Mouse (Mus musculus) heart, embryonic 13.5 days (tissue): Measurements from ENCODE around the gene Itgb5. TPM values are rescaled to one million over a fixed set of nuclear protein-coding genes. Genes with fewer than 3 reads are reported as not detected.

ENCODE experiments used
- ATAC-seq: fragments of 200-750 bp; cut with Nextera tagmentation; 2 replicates; pipeline ENCODE4 v1.8.0; 2017; ENCODE audit warnings: moderate TSS enrichment; ENCODE audit not compliant: insufficient number of reproducible peaks, low FRiP score, low TSS enrichment; ENCODE audit errors: extremely low read depth
- H3K27ac ChIP-seq: fragments of 300-500 bp; sonication (generic); replicated peaks from 2 replicates; pipeline ENCODE4 v1.5.1; 2015; ENCODE audit warnings: moderate library complexity, mild to moderate bottlenecking, inconsistent platforms
- H3K27me3 ChIP-seq: fragments of 300-500 bp; sonication (generic); replicated peaks from 2 replicates; pipeline ENCODE4 v1.6.1; 2015; ENCODE audit warnings: mild to moderate bottlenecking, inconsistent platforms
- H3K36me3 ChIP-seq: fragments of 300-500 bp; sonication (generic); 2 replicates; pipeline ENCODE4 v1.6.1; 2015; ENCODE audit warnings: mild to moderate bottlenecking, inconsistent platforms
- H3K4me1 ChIP-seq: fragments of 300-500 bp; sonication (generic); 2 replicates; pipeline ENCODE4 v1.6.1; 2015; ENCODE audit warnings: inconsistent platforms
- H3K4me2 ChIP-seq: fragments of 300-500 bp; sonication (generic); 2 replicates; pipeline ENCODE4 v1.6.1; 2015; ENCODE audit warnings: inconsistent platforms, mild to moderate bottlenecking, moderate library complexity
- H3K4me3 ChIP-seq: fragments of 300-500 bp; sonication (generic); 2 replicates; pipeline ENCODE4 v1.5.1; 2015; ENCODE audit warnings: moderate library complexity, mild to moderate bottlenecking, inconsistent platforms
- H3K9ac ChIP-seq: fragments of 300-500 bp; sonication (generic); 2 replicates; pipeline ENCODE4 v1.6.1; 2015; ENCODE audit warnings: inconsistent platforms, mild to moderate bottlenecking, moderate library complexity
- H3K9me3 ChIP-seq: fragments of 300-500 bp; sonication (generic); 2 replicates; pipeline ENCODE4 v1.6.1; 2016; ENCODE audit warnings: inconsistent platforms
- WGBS: fragments of 180-500 bp; shearing (Covaris S2); methylation state at CpG from one replicate; pipeline ENCODE4 v1.1.7; 2015; ENCODE audit warnings: mixed read lengths; 5-methylcytosine and 5-hydroxymethylcytosine counted together
- polyA plus RNA-seq: library from polyadenylated mRNA; unstranded; fragments of >200 nt; fragmentation: Nextera tagmentation; extraction: Ambion mirVana; gene quantifications from 2 replicates; pipeline ENCODE4 v1.2.1, GENCODE M21; 2015

Itgb5 gene
- polyA plus RNA-seq, 1 experiment from 2014 or later = 37.6 TPM

- H3K27ac ChIP-seq = peak overlapping the region; percentile 59
- peak overlapping the region; percentile 51 for H3K4me2 ChIP-seq
- H3K9me3 ChIP-seq = no peaks in the 10 kb centered on the region
- H3K9ac ChIP-seq = peak overlapping the region; percentile 45; the same call in 1 of the 2 replicates
- 0 out of 2 replicates have a peak, but pooled peaks have one; percentile 34 for ATAC-seq
- peak overlapping the region; percentile 32 for H3K4me3 ChIP-seq
- peaks cover 34% of the 10 kb centered on the region for H3K4me1 ChIP-seq
- H3K27me3 ChIP-seq = no peaks in the 10 kb centered on the region
- no peaks in the 10 kb centered on the region for H3K36me3 ChIP-seq
- WGBS = 44% methylated on average over 14 of the region's 14 CpGs
These were observed 30.7 kb downstream of the Itgb5 start for GRCm38 (mm10) chr16:33859988-33860700.

- peaks cover 8% of the 10 kb centered on the region for H3K36me3 ChIP-seq
- no peak overlapping the region for H3K9ac ChIP-seq
- ATAC-seq = no peak
- H3K27ac ChIP-seq = no peak overlapping the region
- no peaks in the 10 kb centered on the region for H3K9me3 ChIP-seq
- no peak overlapping the region for H3K4me3 ChIP-seq
- no peak overlapping the region for H3K4me2 ChIP-seq
- H3K4me1 ChIP-seq = peaks cover 28% of the 10 kb centered on the region
- H3K27me3 ChIP-seq = no peaks in the 10 kb centered on the region
- 81% methylated on average over 4 of the region's 4 CpGs for WGBS
These were observed 32.9 kb downstream of the Itgb5 start for GRCm38 (mm10) chr16:33862406-33862805.

- Histone ChIP-seq H3K27me3 (no peaks in the 10 kb centered on the region), H3K9me3 (no peaks in the 10 kb centered on the region), H3K4me2 (no peak overlapping the region), H3K36me3 (peaks cover 14% of the 10 kb centered on the region), H3K4me3 (no peak overlapping the region), H3K4me1 (peaks cover 27% of the 10 kb centered on the region), H3K9ac (no peak overlapping the region), H3K27ac (no peak overlapping the region)
- WGBS = 73% methylated on average over 5 of the region's 5 CpGs
- ATAC-seq = no peak
These were observed 33.8 kb downstream of the Itgb5 start for GRCm38 (mm10) chr16:33863208-33863751.

- no peak for ATAC-seq
- H3K4me1 ChIP-seq = peaks cover 26% of the 10 kb centered on the region
- H3K27me3 ChIP-seq = no peaks in the 10 kb centered on the region
- WGBS = 74% methylated on average over 3 of the region's 3 CpGs
- no peak overlapping the region for H3K9ac ChIP-seq
- H3K27ac ChIP-seq = no peak overlapping the region
- 0 out of 2 replicates have a peak, but pooled peaks cover 2% of the 10 kb centered on the region for H3K9me3 ChIP-seq
- H3K4me3 ChIP-seq = no peak overlapping the region
- H3K4me2 ChIP-seq = no peak overlapping the region
- peaks cover 18% of the 10 kb centered on the region for H3K36me3 ChIP-seq
These were observed 40.8 kb downstream of the Itgb5 start for GRCm38 (mm10) chr16:33870224-33870785.

- 0 out of 2 replicates have a peak, but pooled peaks cover 2% of the 10 kb centered on the region for H3K9me3 ChIP-seq
- peaks cover 26% of the 10 kb centered on the region for H3K4me1 ChIP-seq
- no peak overlapping the region; the same call in 1 of the 2 replicates for H3K9ac ChIP-seq
- WGBS = 77% methylated on average over 13 of the region's 13 CpGs
- no peak overlapping the region for H3K4me2 ChIP-seq
- peaks cover 20% of the 10 kb centered on the region for H3K36me3 ChIP-seq
- H3K27ac ChIP-seq = no peak overlapping the region
- H3K27me3 ChIP-seq = no peaks in the 10 kb centered on the region
- no peak overlapping the region for H3K4me3 ChIP-seq
- ATAC-seq = no peak
These were observed 41.7 kb downstream of the Itgb5 start for GRCm38 (mm10) chr16:33870988-33871758.

- H3K9ac ChIP-seq = no peak overlapping the region
- H3K36me3 ChIP-seq = peaks cover 20% of the 10 kb centered on the region; the same call in 1 of the 2 replicates
- WGBS = 52% methylated on average over 14 of the region's 14 CpGs
- peaks cover 33% of the 10 kb centered on the region for H3K4me1 ChIP-seq
- H3K27ac ChIP-seq = 0 out of 2 replicates have a peak overlapping the region, but pooled peaks have one; percentile 0
- no peak overlapping the region for H3K4me3 ChIP-seq
- H3K4me2 ChIP-seq = no peak overlapping the region
- no peak for ATAC-seq
- 0 out of 2 replicates have a peak, but pooled peaks cover 2% of the 10 kb centered on the region for H3K9me3 ChIP-seq
- H3K27me3 ChIP-seq = no peaks in the 10 kb centered on the region
These were observed 42.5 kb downstream of the Itgb5 start for GRCm38 (mm10) chr16:33871865-33872443.

GRCm38 (mm10) chr16:33873282-33873681 is 43.8 kb downstream of the Itgb5 start:
- Histone ChIP-seq H3K4me3 (no peak overlapping the region), H3K9ac (0 out of 2 replicates have a peak overlapping the region, but pooled peaks have one; percentile 13), H3K27ac (peak overlapping the region; percentile 63), H3K9me3 (0 out of 2 replicates have a peak, but pooled peaks cover 2% of the 10 kb centered on the region), H3K27me3 (no peaks in the 10 kb centered on the region), H3K4me2 (no peak overlapping the region), H3K4me1 (peaks cover 46% of the 10 kb centered on the region), H3K36me3 (peaks cover 17% of the 10 kb centered on the region; the same call in 1 of the 2 replicates)
- WGBS = 43% methylated on average over 7 of the region's 7 CpGs
- no peak for ATAC-seq

- 58% methylated on average over 6 of the region's 6 CpGs for WGBS
- Histone ChIP-seq H3K4me3 (no peak overlapping the region), H3K27me3 (no peaks in the 10 kb centered on the region), H3K9me3 (0 out of 2 replicates have a peak, but pooled peaks cover 2% of the 10 kb centered on the region), H3K9ac (peak overlapping the region; percentile 8; the same call in 1 of the 2 replicates), H3K36me3 (peaks cover 17% of the 10 kb centered on the region; the same call in 1 of the 2 replicates), H3K4me1 (peaks cover 68% of the 10 kb centered on the region), H3K4me2 (no peak overlapping the region), H3K27ac (peak overlapping the region; percentile 62)
- no peak for ATAC-seq
These were observed 48.7 kb downstream of the Itgb5 start for GRCm38 (mm10) chr16:33878041-33878783.

GRCm38 (mm10) chr16:33879031-33879430 is 49.6 kb downstream of the Itgb5 start:
- no peak for ATAC-seq
- no peak overlapping the region for H3K4me3 ChIP-seq
- no peak overlapping the region for H3K4me2 ChIP-seq
- peaks cover 70% of the 10 kb centered on the region for H3K4me1 ChIP-seq
- peaks cover 17% of the 10 kb centered on the region; the same call in 1 of the 2 replicates for H3K36me3 ChIP-seq
- 0 out of 2 replicates have a peak, but pooled peaks cover 2% of the 10 kb centered on the region for H3K9me3 ChIP-seq
- 30% methylated on average over 6 of the region's 6 CpGs for WGBS
- no peak overlapping the region for H3K27ac ChIP-seq
- no peaks in the 10 kb centered on the region for H3K27me3 ChIP-seq
- no peak overlapping the region for H3K9ac ChIP-seq

- no peaks in the 10 kb centered on the region for H3K27me3 ChIP-seq
- no peaks in the 10 kb centered on the region for H3K9me3 ChIP-seq
- ATAC-seq = no peak
These were observed 50.1 kb downstream of the Itgb5 start for GRCm38 (mm10) chr16:33879556-33879955.

More at GRCm38 (mm10) chr16:33879556-33879955, 50.1 kb downstream of the Itgb5 start:
- no peak overlapping the region for H3K4me2 ChIP-seq
- H3K4me1 ChIP-seq = peaks cover 75% of the 10 kb centered on the region
- 31% methylated on average over 4 of the region's 4 CpGs for WGBS
- no peak overlapping the region for H3K9ac ChIP-seq
- H3K27ac ChIP-seq = no peak overlapping the region
- H3K36me3 ChIP-seq = peaks cover 17% of the 10 kb centered on the region; the same call in 1 of the 2 replicates
- H3K4me3 ChIP-seq = no peak overlapping the region
